Mouse (Mus musculus) gastrocnemius, adult 18-20 months (tissue): Measurements from ENCODE around the gene 4930455H04Rik. TPM values are rescaled to one million over a fixed set of nuclear protein-coding genes. Genes with fewer than 3 reads are reported as not detected.

Experiments
- DNase-seq: peaks from one replicate; pipeline ENCODE4 v3.0.0; 2021; ENCODE audit warnings: low spot score
- total RNA-seq, 2 experiments: library from RNA; stranded (reverse); gene quantifications; 2 replicates each; pipeline ENCODE4 v1.2.3; 2021

Gene 4930455H04Rik
- total RNA-seq, 2 experiments from 2014 or later: not detected

GRCm38 (mm10) chr3:116966800-116967199 lies 1.3 kb upstream of the 4930455H04Rik start:
- peak; percentile 49 for DNase-seq

- no peak for DNase-seq
Observed at GRCm38 (mm10) chr3:116967436-116967835, 631 bp upstream of the 4930455H04Rik start.

- DNase-seq: peak; percentile 31
Observed at GRCm38 (mm10) chr3:116968540-116968997, 502 bp downstream of the 4930455H04Rik start, which contains the start of gene Palmd. Palmd (minus strand) TSS chr3:116968987.

- DNase-seq: no peak
Observed at GRCm38 (mm10) chr3:116969003-116969402, 936 bp downstream of the 4930455H04Rik start.

- no peak for DNase-seq
Observed at GRCm38 (mm10) chr3:116969786-116970185, 1.7 kb downstream of the 4930455H04Rik start.

- no peak for DNase-seq
Observed at GRCm38 (mm10) chr3:116981811-116982575, 13.9 kb downstream of the 4930455H04Rik start.

GRCm38 (mm10) chr3:116985042-116985455 lies 17.0 kb downstream of the 4930455H04Rik start:
- no peak for DNase-seq

GRCm38 (mm10) chr3:116985741-116986140 lies 17.7 kb downstream of the 4930455H04Rik start:
- DNase-seq: no peak

GRCm38 (mm10) chr3:116986451-116986850 lies 18.4 kb downstream of the 4930455H04Rik start:
- DNase-seq: no peak

DNA sequence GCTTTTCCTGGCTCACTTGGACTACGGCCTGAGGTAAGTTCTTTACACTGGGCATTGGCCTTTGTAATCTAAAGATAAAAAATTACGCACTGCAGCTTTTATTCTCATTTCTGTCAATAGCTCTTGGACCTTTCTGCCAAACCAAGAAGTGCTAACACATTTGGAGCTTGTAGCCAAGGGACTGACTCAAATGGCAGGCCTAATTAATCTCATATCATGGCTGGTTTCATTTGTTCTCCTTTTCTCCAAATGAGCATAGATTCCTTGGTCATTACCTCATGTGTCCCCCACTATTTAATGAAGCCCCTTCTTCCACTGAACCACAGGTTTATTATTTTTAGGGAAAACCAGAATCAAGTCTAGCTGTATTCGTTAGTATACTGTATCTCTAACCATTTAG lies 20.2 kb downstream of the 4930455H04Rik start:
- DNase-seq: no peak

DNA sequence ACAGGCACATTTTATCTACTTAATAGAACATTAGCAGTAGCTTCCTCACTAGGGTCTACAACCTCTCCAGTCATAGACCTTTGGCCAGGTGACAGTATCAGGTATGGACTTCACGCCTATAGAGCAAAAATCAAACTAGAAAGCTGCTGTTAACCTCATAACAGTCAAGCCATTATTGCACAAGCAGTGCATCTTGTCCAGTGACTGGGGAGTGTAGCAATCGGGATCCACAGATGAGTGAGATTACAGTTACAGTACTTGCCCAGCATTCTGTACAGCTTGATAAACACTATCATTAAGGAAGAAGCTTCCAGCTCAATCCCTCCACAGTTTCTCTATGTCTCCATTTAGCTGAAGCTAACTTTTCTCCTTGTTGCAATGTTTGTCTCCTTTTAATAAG lies 23.1 kb downstream of the 4930455H04Rik start:
- no peak for DNase-seq

- DNase-seq: no peak
Observed at GRCm38 (mm10) chr3:116993011-116993410, 24.9 kb downstream of the 4930455H04Rik start.

GRCm38 (mm10) chr3:117001686-117002485 lies 33.8 kb downstream of the 4930455H04Rik start:
- no peak for DNase-seq

GRCm38 (mm10) chr3:117003379-117003778 lies 35.3 kb downstream of the 4930455H04Rik start:
- DNase-seq: no peak

DNA sequence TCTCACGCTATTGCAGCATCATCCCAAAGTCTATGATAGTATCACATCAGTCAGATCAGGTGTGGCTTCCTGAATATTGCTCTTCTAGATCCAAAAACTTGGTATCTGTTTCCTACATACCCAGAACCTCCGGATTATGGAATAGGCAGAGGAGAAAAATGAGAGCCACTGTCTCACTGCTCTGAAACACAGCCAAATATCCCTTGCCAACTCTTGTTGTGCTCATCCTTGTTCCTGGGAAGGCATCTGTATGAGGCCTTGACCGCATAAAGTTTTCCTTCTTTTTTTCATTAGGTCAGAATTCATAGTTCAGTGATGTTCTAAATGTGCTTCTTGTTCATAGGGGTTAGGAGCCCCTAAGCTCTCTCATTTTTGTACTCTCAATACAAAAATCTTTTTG lies 38.6 kb downstream of the 4930455H04Rik start:
- DNase-seq: no peak

DNA sequence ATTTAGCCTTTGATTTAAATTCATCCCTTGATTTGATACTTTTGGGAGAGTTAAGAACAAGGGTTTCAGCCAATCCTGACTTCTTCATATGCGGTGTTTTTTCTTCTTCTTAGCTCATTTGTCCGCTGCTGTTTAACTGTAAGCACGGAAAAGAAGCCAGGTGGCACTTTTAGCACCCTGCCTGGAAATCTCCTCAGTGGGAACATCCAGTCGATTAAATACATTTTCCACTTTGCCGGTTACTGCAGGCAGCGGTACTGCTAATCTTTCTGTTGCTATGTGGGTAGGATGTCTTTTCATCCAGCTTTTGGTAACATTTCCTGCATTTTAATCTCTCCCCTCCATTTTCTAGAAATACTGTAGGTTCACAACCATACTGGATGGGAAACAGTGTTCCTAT lies 39.3 kb downstream of the 4930455H04Rik start:
- DNase-seq: no peak

- no peak for DNase-seq
Observed at GRCm38 (mm10) chr3:117010182-117010581, 42.1 kb downstream of the 4930455H04Rik start.

DNA sequence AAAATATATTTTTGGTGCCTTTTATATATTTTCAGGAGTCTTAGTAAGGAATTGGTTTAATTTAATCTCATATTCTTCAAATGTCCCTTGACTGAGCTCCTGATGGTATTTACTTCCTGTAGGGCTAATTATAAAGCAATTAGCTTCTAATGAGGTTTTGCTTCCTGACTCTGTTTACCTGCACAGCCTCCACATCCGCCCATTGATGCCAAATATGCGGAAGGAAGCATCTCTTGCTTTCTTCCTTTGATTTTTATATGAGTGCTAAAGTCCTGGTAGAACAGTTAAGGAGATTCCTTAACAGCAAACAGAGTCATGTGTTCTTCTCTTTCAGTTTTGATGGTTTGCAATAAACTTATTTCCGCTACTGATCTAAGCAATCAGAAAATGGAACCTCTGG lies 52.3 kb downstream of the 4930455H04Rik start:
- DNase-seq: no peak

DNA sequence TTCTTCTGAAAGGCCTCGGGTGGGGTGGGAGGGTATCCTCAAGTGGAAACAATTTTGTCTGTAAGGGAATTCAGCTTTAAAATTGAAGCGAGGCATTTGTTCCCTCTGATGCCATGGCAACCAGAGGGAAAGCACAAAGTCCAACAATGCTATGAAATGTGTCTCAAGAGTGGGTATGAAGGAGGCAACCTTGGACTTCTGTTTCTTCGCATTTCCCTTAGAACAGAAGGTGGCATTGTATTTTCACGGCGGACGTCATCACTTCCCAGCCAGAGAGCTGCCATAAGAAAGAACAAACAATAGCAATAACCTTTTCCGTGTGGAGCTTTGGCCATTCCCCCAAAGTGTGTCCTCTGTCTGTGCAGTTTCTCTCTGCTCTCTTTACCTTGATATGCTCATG lies 53.8 kb downstream of the 4930455H04Rik start:
- DNase-seq: no peak

DNA sequence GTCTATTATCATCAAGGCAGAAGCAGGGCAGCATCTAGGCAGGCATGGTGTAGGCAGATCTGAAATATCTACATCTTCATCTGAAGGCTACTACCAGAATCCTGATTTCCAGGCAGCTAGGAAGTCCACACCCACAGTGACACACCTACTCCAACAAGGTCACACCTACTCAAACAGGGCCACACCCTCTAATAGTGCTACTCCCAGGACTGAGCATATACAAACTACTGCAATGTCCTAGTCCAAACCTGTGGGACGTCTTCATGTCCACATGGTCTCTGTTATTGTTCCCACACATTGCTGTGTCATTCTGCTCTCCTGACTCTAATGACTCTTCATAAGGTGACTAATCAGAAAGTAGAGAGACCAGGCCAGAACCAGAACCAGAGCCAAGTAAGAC lies 56.0 kb downstream of the 4930455H04Rik start:
- no peak for DNase-seq

DNA sequence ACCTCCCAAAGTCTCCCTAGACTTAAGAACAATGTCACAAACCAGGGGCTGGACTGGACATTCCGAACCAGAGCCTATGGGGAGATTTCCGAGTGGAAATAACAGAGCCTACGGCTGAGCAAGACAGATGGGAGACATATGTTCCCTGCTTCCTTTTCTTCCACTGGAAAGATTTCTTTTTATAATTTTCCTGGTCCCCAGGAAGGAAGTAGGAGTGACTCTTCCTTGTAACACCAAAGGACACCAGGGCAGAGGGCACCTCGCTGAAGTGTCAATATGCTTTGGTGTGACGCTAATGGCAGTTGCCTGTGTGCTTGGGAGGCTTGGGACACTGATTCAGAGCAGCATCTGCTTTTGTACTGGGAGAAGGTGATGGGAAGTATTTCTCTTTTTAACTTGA lies 56.5 kb downstream of the 4930455H04Rik start:
- no peak for DNase-seq

DNA sequence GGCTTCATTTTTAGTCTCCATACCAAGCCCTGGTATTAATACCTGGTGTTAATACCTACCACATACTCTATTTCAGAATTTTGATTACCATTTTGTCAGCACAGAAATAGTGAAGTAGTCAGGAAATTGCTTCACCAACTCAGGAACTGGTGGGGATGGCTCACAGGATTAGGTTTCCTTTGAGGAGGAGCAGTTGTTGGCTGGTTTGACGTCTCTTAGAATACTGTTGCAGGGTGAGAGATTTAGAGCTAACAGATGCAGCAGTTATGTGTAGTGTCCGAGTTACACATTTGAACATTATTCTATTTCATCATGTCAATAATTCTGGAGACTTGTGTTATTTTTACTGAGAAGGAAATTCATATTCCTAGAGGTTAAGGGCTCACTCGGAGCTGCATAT lies 57.4 kb downstream of the 4930455H04Rik start:
- DNase-seq: no peak
